Comparison of ENCODE assay signal across 16 mouse cellular contexts in the genomic region with DNA sequence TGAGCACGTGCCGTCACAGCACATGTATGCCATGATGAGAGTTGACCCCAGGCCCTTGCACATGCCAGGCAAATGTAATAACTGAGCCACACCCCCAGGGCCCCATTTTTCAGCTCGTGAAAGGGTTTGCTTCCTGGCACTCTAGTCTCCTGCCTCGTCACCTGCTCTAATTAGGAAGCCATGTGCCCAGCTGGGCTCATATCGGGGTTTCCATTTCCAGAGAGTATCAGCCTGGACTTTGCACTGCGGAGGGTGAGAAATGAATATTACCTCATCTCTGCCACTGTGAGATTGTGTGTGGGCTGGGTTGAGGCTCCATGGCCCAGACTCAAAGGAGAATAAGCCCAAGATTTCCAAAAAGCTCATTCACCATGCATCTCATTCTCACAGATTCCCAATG.
DNase-seq lines count a peak whose midpoint lies in the region; ATAC-seq and TF ChIP-seq lines count a peak whose summit lies in the region.
"Had no signal": no experiment of that assay in that cellular context is flagged by ENCODE, and none has a peak within 500 bp of the region (broad histone marks: within the 10 kb centered on the region; RNA-seq: fewer than 3 reads in every experiment).

No protein-coding gene starts in this region.

- H3K27ac ChIP-seq in layer of hippocampus, adult 2 months: peak overlapping the region; percentile 80
- H3K27ac ChIP-seq in cortical plate, adult 2 months (ENCODE audit: insufficient read depth, low read length): peak overlapping the region; percentile 24; the same call in 1 of the 2 replicates
- H3K27ac ChIP-seq in intestine, postnatal 0 days (ENCODE audit: low read depth, low read length): no peak overlapping the region
- H3K27ac ChIP-seq: embryonic facial prominence, embryonic 13.5 days; neural tube, embryonic 12.5 days; stomach, embryonic 15.5 days had no signal

- no peaks in the 10 kb centered on the region for H3K9me3 ChIP-seq in intestine, postnatal 0 days (ENCODE audit: control insufficient read depth)
- H3K9me3 ChIP-seq: embryonic facial prominence, embryonic 13.5 days; neural tube, embryonic 12.5 days; stomach, embryonic 15.5 days had no signal

- H3K36me3 ChIP-seq in intestine, postnatal 0 days (ENCODE audit: control insufficient read depth, insufficient read depth): no peaks in the 10 kb centered on the region
- H3K36me3 ChIP-seq: embryonic facial prominence, embryonic 13.5 days; neural tube, embryonic 12.5 days; stomach, embryonic 15.5 days had no signal

- 0 out of 2 replicates have a peak, but pooled peaks have one; percentile 10 for ATAC-seq in intestine, postnatal 0 days
- ATAC-seq: lung, postnatal 0 days had no signal

- TF ChIP-seq CTCF in layer of hippocampus, adult 2 months (conservative IDR thresholded peaks at IDR 0.05): no peak
- no peak for TF ChIP-seq CTCF in cortical plate, adult 2 months (IDR thresholded peaks at IDR 0.05; ENCODE audit: extremely low read depth, insufficient read depth, low read length)
- TF ChIP-seq CTCF in intestine, postnatal 0 days (IDR thresholded peaks at IDR 0.05; ENCODE audit: low read depth): no peak

- H3K4me3 ChIP-seq in layer of hippocampus, adult 2 months: no peak overlapping the region
- H3K4me3 ChIP-seq in cortical plate, adult 2 months (ENCODE audit: insufficient read depth, low read length): no peak overlapping the region
- no peak overlapping the region for H3K4me3 ChIP-seq in intestine, postnatal 0 days (ENCODE audit: low read depth, low read length)
- H3K4me3 ChIP-seq: embryonic facial prominence, embryonic 13.5 days; neural tube, embryonic 12.5 days; stomach, embryonic 15.5 days had no signal

- H3K27me3 ChIP-seq in intestine, postnatal 0 days (replicated peaks; ENCODE audit: control insufficient read depth, insufficient read depth, low read length): no peaks in the 10 kb centered on the region
- H3K27me3 ChIP-seq: neural tube, embryonic 12.5 days; stomach, embryonic 15.5 days had no signal

- DNase-seq in layer of hippocampus, adult 2 months (ENCODE audit: low spot score in 2 of 2): no peak
- no peak for DNase-seq in layer of hippocampus, adult 11-12 months (ENCODE audit: low spot score)
- peak; percentile 50 for DNase-seq in brain, adult 2 months (ENCODE audit: low read depth, low spot score)
- no peak for DNase-seq in adrenal gland, postnatal 25 days
- no peak for DNase-seq in layer of hippocampus, postnatal 10 days (ENCODE audit: low spot score in 2 of 2)
- DNase-seq: cerebellum, adult 11 months; gastrocnemius, postnatal 14 days; heart, adult 18-20 months; heart, postnatal 4 days; liver had no signal

- TF ChIP-seq POLR2A in cortical plate, adult 2 months (IDR thresholded peaks at IDR 0.05; ENCODE audit: extremely low read depth, insufficient read depth, low read length): no peak

- no peak overlapping the region for H3K4me2 ChIP-seq in intestine, postnatal 0 days (replicated peaks; ENCODE audit: low read depth)
- H3K4me2 ChIP-seq: embryonic facial prominence, embryonic 13.5 days; neural tube, embryonic 12.5 days; stomach, embryonic 15.5 days had no signal

- H3K9ac ChIP-seq in intestine, postnatal 0 days (ENCODE audit: low read depth, low read length): no peak overlapping the region
- H3K9ac ChIP-seq: embryonic facial prominence, embryonic 13.5 days; neural tube, embryonic 12.5 days; stomach, embryonic 15.5 days had no signal

- peaks cover 19% of the 10 kb centered on the region for H3K4me1 ChIP-seq in cortical plate, adult 2 months (ENCODE audit: control insufficient read depth, insufficient read depth, low read length)
- no peaks in the 10 kb centered on the region for H3K4me1 ChIP-seq in intestine, postnatal 0 days (replicated peaks; ENCODE audit: control insufficient read depth, insufficient read depth, low read length)
- H3K4me1 ChIP-seq: embryonic facial prominence, embryonic 13.5 days; stomach, embryonic 15.5 days had no signal

- WGBS in intestine, postnatal 0 days: 62% methylated on average over 6 of the region's 6 CpGs
